Mouse (Mus musculus): ENCODE measurements around the gene 1700030J22Rik.

- no peak for TF ChIP-seq EP300 (IDR thresholded peaks at IDR 0.05; ENCODE audit: insufficient read depth, low read depth, low read length)
- TF ChIP-seq CTCF (IDR thresholded peaks at IDR 0.05; ENCODE audit: low read depth, low read length): no peak
These were observed 27.0 kb downstream of the 1700030J22Rik start for GRCm38 (mm10) chr8:116951778-116952177.

Measured in ES-Bruce4 (cell line).